Mouse (Mus musculus) limb, embryonic 10.5 days (tissue): ENCODE data around the gene Col15a1. TPM values are rescaled to one million over a fixed set of nuclear protein-coding genes. Genes with fewer than 3 reads are reported as not detected.

Source experiments
- DNase-seq: peaks from one replicate; pipeline ENCODE4 v3.0.0-alpha.2; 2017; ENCODE audit warnings: low spot score
- H3K27ac ChIP-seq: fragments of 300-500 bp; sonication (generic); 2 replicates; pipeline ENCODE4 v1.5.1; 2016; ENCODE audit warnings: mild to moderate bottlenecking
- H3K27me3 ChIP-seq: fragments of 300-500 bp; sonication (generic); 2 replicates; pipeline ENCODE4 v1.6.1; 2016; ENCODE audit warnings: low read depth, mild to moderate bottlenecking; ENCODE audit not compliant: poor library complexity, severe bottlenecking
- H3K36me3 ChIP-seq: fragments of 300-500 bp; sonication (generic); 2 replicates; pipeline ENCODE4 v1.6.1; 2016; ENCODE audit warnings: mild to moderate bottlenecking, moderate library complexity
- H3K4me1 ChIP-seq: fragments of 300-500 bp; sonication (generic); 2 replicates; pipeline ENCODE4 v1.6.1; 2016
- H3K4me3 ChIP-seq: fragments of 300-500 bp; sonication (generic); 2 replicates; pipeline ENCODE4 v1.5.1; 2016; ENCODE audit warnings: mild to moderate bottlenecking, moderate library complexity
- H3K9me3 ChIP-seq: fragments of 300-500 bp; sonication (generic); replicated peaks from 2 replicates; pipeline ENCODE4 v1.6.1; 2016; ENCODE audit warnings: mild to moderate bottlenecking
- WGBS: fragments of 180-500 bp; shearing (Covaris S2); methylation state at CpG from one replicate; pipeline ENCODE4 v1.1.7; 2016; 5-methylcytosine and 5-hydroxymethylcytosine counted together
- polyA plus RNA-seq: library from polyadenylated mRNA; unstranded; fragments of >200 nt; fragmentation: Nextera tagmentation; extraction: Ambion mirVana; gene quantifications from 2 replicates; pipeline ENCODE4 v1.2.1, GENCODE M21; 2016

The Col15a1 gene
- polyA plus RNA-seq, 1 experiment from 2014 or later = 8.4 TPM

DNA sequence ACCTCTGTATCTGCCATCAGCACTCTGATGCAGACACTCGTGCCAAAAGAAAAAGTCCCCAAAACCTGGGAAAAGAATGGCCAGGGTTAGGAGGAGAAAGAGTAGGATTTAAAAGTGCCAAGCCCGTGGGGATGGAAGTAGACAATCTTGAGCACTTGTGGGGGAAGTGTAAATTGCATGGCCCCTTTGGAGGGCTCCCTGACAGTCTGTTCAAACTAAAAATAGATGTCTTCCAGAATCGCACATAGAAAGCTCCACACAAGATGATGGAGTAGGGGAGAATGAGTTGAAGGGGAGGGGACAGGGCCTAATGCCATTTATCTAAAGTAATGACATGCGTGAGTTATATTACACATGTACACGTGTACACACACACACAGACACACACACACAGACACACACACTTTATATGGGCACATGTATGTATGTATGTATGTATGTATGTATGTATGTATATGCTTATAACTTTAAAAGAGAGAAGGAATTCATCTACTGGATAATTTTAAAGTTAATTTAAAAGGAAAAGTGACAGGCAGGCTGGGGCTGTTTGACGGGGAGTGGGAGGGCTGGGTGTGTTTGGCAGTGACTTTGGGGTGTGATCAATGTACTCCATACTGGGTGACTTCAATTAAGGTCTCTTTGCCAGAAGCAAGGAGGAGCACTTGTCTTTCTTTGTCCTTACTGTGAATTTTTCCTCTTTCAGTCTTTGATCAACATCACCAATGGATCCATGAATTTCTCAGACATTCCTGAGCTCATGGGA is 74.1 kb downstream of the Col15a1 start:
- no peaks in the 10 kb centered on the region for H3K27me3 ChIP-seq
- no peak overlapping the region for H3K27ac ChIP-seq
- peaks cover 33% of the 10 kb centered on the region for H3K4me1 ChIP-seq
- no peaks in the 10 kb centered on the region for H3K9me3 ChIP-seq
- DNase-seq = no peak
- 81% methylated on average over 6 of the region's 6 CpGs for WGBS
- no peak overlapping the region for H3K4me3 ChIP-seq
- no peaks in the 10 kb centered on the region for H3K36me3 ChIP-seq

DNA sequence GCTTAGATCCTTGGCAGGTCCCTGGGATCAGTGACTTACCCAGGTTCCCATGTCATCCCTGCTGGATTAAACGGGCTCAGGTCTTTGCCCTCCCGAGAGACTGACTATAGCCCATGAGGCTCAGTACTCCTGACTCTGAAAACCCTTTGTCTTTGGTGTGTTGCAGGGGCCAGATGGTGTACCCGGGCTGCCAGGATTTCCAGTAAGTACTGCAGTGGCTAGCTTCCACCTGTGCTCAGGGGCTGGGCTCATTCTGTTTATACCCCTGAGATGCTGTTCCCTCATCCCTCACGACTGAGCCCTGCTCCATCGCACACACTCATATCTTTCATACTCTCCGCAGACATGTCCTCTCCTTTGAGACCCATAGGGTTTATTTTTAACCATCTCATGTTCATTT is 76.3 kb downstream of the Col15a1 start:
- Histone ChIP-seq H3K27ac (0 out of 2 replicates have a peak overlapping the region, but pooled peaks have one; percentile 4), H3K36me3 (no peaks in the 10 kb centered on the region), H3K4me1 (peaks cover 28% of the 10 kb centered on the region), H3K4me3 (no peak overlapping the region), H3K27me3 (no peaks in the 10 kb centered on the region), H3K9me3 (no peaks in the 10 kb centered on the region)
- WGBS = 87% methylated on average over 6 of the region's 6 CpGs
- DNase-seq = no peak

DNA sequence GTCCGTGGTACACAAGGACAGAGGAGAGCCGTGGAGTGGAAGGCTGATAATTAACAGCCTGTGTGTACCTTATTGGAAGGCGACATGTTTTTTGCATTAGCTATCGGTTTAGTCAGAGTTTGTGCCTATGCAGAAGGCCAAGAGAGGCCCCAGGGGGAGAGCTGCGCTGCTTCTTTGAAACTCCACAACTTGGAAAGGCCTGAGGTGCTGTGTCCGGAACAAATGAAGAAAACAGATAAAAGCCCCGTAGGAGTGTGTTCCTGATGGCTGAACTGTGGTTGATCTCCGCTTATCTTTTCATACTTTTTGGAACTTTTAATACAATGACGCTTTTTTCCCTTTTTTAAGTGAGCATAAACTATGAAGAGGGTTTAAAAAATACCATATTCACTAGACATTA is 76.9 kb downstream of the Col15a1 start:
- H3K36me3 ChIP-seq = no peaks in the 10 kb centered on the region
- 55% methylated on average over 9 of the region's 9 CpGs for WGBS
- no peaks in the 10 kb centered on the region for H3K27me3 ChIP-seq
- no peak overlapping the region for H3K4me3 ChIP-seq
- H3K27ac ChIP-seq = no peak overlapping the region
- peaks cover 23% of the 10 kb centered on the region for H3K4me1 ChIP-seq
- no peaks in the 10 kb centered on the region for H3K9me3 ChIP-seq
- no peak for DNase-seq

DNA sequence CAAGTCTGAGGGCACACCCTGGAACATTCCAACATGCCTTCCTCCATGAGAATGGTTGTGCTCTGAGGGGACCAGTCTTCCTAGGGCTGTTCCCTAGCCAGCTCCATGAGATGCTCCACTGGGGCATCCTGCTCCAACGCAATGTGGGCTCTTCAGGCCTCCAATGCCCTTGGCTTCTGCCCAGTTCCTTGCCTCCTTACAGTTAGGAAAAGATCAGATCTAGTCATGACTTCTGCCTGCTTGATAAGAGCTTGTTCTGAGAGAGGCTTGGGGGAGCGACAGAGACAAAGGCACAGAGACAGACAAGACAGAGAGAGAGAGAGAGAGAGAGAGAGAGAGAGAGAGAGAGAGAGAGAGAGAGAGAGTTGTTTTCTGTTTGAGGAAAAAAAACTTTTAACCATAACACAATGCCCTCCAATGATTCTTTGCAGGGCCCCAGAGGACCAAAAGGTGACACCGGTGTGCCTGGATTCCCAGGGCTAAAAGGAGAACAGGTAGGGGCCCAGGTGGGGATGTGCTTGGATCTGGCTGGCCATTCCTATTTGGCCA is 78.7 kb downstream of the Col15a1 start:
- 92% methylated on average over 3 of the region's 3 CpGs for WGBS
- Histone ChIP-seq H3K27me3 (no peaks in the 10 kb centered on the region), H3K36me3 (no peaks in the 10 kb centered on the region), H3K4me3 (no peak overlapping the region), H3K9me3 (no peaks in the 10 kb centered on the region), H3K4me1 (peaks cover 23% of the 10 kb centered on the region), H3K27ac (no peak overlapping the region)
- DNase-seq = no peak

- DNase-seq = no peak
- 78% methylated on average over 4 of the region's 4 CpGs for WGBS
Observed at GRCm38 (mm10) chr4:47287468-47287867, 79.5 kb downstream of the Col15a1 start.

DNA sequence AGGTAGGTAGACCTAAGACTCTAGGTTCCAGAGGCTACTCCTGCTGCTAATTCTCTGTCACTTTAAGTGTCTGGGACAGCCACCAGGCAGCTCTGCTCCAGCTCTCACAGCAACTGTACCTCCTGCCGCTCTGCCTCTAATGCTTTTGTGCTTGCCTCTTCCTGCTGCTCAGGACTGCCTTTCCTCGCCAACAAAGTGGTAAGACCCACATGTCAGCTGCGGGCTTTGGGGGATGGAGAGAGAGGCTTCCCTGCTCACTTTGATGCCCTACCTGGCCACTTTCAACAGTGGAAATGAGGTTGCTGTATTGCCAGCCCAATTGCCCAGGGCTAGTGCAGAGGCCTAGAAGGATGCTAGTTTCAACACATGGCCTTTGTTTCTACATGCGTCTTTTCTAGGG is 80.3 kb downstream of the Col15a1 start:
- peaks cover 26% of the 10 kb centered on the region for H3K4me1 ChIP-seq
- no peak overlapping the region for H3K4me3 ChIP-seq
- DNase-seq = no peak
- H3K27me3 ChIP-seq = 0 out of 2 replicates have a peak, but pooled peaks cover 3% of the 10 kb centered on the region
- 62% methylated on average over 4 of the region's 4 CpGs for WGBS
- H3K27ac ChIP-seq = no peak overlapping the region
- no peaks in the 10 kb centered on the region for H3K9me3 ChIP-seq
- no peaks in the 10 kb centered on the region for H3K36me3 ChIP-seq

More at GRCm38 (mm10) chr4:47287468-47287867, 79.5 kb downstream of the Col15a1 start:
- H3K4me1 ChIP-seq = peaks cover 23% of the 10 kb centered on the region
- H3K36me3 ChIP-seq = no peaks in the 10 kb centered on the region
- H3K27me3 ChIP-seq = 0 out of 2 replicates have a peak, but pooled peaks cover 3% of the 10 kb centered on the region
- H3K9me3 ChIP-seq = no peaks in the 10 kb centered on the region
- no peak overlapping the region for H3K27ac ChIP-seq
- no peak overlapping the region for H3K4me3 ChIP-seq

DNA sequence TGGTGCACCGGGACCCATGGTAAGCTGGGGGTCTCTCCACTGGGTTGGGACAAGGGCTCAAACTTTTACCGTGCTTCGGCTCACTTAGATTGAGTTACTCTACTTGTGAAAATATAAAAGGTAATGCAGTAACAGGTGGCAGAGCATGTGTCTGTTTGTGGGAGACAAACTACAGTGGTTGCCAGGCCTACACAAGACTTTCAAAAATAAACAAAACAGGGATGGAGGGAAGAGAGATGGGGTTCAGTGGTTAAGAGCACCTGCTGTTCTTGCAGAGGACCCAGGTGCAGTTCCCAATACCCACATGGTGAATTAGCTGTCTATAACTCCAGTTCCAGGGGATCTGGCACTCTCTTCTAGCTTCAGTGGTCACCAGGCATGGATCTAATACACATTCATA is 81.6 kb downstream of the Col15a1 start:
- WGBS = 88% methylated on average over 3 of the region's 3 CpGs
- Histone ChIP-seq H3K36me3 (no peaks in the 10 kb centered on the region), H3K4me3 (no peak overlapping the region), H3K27ac (no peak overlapping the region), H3K4me1 (peaks cover 26% of the 10 kb centered on the region), H3K27me3 (0 out of 2 replicates have a peak, but pooled peaks cover 3% of the 10 kb centered on the region), H3K9me3 (no peaks in the 10 kb centered on the region)
- DNase-seq = no peak

DNA sequence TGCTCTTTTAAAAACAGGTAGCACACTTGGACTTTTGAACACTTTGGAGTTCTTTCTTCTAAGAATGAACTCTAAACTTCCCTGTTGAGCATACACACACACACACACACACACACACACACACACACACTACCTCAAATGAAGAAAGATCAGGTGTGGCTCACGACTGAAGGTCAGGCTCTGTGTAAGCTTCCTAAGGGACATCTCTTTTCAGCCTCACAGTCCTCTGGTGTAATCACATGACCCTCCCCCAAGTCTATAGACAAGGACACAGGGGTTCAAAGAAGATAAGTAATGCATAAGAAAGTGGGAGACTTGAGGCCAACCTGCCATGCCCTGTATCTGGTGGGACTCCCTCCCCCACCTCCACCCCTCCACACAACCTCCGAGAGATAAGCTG is 82.5 kb downstream of the Col15a1 start:
- Histone ChIP-seq H3K27me3 (0 out of 2 replicates have a peak, but pooled peaks cover 3% of the 10 kb centered on the region), H3K27ac (no peak overlapping the region), H3K9me3 (no peaks in the 10 kb centered on the region), H3K4me1 (peaks cover 18% of the 10 kb centered on the region), H3K36me3 (no peaks in the 10 kb centered on the region), H3K4me3 (no peak overlapping the region)
- DNase-seq = no peak
- 82% methylated on average over 2 of the region's 2 CpGs for WGBS

GRCm38 (mm10) chr4:47291013-47291412 is 83.1 kb downstream of the Col15a1 start:
- Histone ChIP-seq H3K4me3 (no peak overlapping the region), H3K9me3 (no peaks in the 10 kb centered on the region), H3K27me3 (0 out of 2 replicates have a peak, but pooled peaks cover 3% of the 10 kb centered on the region), H3K36me3 (no peaks in the 10 kb centered on the region), H3K27ac (no peak overlapping the region), H3K4me1 (peaks cover 18% of the 10 kb centered on the region)
- DNase-seq = no peak
- 79% methylated on average over 1 of the region's 1 CpGs for WGBS

DNA sequence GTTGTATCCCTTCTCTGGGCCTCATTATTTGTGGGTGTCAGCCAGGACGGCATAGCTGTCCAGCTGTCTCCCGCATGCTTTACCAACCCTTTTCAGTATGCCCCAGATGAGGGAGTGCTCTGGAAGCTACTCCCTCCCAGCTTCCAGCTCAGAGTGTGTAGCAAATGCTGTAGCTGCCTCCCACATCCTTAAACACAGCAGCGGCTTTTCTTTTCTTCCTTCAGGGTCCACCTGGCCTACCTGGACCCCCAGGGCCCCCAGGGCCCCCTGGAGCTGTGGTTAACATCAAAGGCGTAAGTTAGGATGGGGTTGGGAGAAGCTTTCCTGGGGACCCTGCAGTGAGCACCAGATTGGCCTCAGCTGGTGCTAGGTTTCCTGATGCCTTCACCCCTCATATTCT is 85.0 kb downstream of the Col15a1 start:
- Histone ChIP-seq H3K27me3 (0 out of 2 replicates have a peak, but pooled peaks cover 3% of the 10 kb centered on the region), H3K4me1 (peaks cover 12% of the 10 kb centered on the region; the same call in 1 of the 2 replicates), H3K4me3 (no peak overlapping the region), H3K9me3 (no peaks in the 10 kb centered on the region), H3K36me3 (no peaks in the 10 kb centered on the region), H3K27ac (no peak overlapping the region)
- 59% methylated on average over 4 of the region's 4 CpGs for WGBS
- DNase-seq = no peak

DNA sequence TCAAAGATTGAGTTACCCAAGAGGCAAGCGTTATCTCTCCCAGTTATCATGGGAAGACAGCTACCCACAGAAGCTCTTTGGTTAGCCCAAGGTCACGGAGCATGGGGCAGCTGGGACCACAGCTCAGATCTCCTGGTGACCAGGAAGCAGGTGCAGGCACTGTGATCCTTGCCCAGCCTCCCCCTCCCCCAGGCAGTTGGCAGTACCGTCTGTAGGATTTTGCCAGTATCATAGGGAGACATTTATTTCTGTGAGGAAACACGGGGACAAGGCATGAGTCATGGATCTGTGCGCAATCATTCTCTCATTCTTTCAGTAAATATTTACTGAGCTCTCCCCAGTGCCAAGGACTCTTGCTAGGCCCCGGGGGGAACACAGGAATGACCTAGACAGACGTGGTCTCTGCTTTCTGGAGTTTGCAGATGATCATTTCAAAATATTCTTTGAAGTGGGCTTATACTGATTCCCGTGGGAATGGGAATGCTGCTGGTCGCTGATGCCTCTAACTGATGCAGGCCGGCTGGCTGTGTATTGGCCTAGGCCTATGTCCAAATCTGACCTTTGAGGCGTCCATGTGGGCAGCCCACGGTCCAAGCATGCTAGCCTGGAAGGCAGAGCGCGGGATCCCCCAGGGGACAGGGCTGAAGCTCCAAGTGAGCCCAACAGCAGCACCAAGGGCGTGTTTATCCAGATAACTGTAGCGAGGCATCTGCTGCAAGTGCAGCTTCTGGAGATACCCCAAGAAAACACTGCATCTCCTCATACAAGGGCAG is 86.0 kb downstream of the Col15a1 start:
- Histone ChIP-seq H3K36me3 (no peaks in the 10 kb centered on the region), H3K27me3 (0 out of 2 replicates have a peak, but pooled peaks cover 3% of the 10 kb centered on the region), H3K4me1 (peaks cover 12% of the 10 kb centered on the region; the same call in 1 of the 2 replicates), H3K9me3 (no peaks in the 10 kb centered on the region), H3K27ac (no peak overlapping the region), H3K4me3 (no peak overlapping the region)
- 88% methylated on average over 16 of the region's 16 CpGs for WGBS
- DNase-seq = no peak

- Histone ChIP-seq H3K27me3 (0 out of 2 replicates have a peak, but pooled peaks cover 3% of the 10 kb centered on the region), H3K9me3 (no peaks in the 10 kb centered on the region), H3K4me1 (peaks cover 12% of the 10 kb centered on the region; the same call in 1 of the 2 replicates), H3K4me3 (no peak overlapping the region), H3K27ac (no peak overlapping the region), H3K36me3 (no peaks in the 10 kb centered on the region)
- no peak for DNase-seq
- whole genome bisulfite sequencing = 91% methylated on average over 7 of the region's 7 CpGs
Observed at GRCm38 (mm10) chr4:47294544-47295070, 86.6 kb downstream of the Col15a1 start.
